Mouse (Mus musculus): Measurements from ENCODE around the gene Hsf2.

DNA sequence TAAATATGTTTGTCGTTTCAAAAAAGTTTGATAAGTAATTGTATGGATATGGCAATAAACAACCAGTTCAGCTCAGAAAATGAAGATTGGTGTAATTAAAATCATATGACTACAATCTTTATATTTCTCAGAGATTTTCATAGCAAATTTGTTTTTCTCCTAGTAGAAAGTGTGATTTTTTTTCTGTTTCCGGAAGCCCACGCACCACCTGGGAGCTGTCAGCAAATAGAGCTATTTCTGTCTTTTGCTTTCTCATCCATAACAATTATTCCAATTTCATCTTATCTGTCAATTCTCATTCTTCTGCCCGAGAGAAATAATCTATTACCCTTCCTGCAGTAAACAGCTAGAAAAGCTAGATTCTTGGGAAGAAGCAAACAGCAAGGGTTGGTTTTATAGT is 63.4 kb downstream of the Hsf2 start:
- TF ChIP-seq POLR2A (IDR thresholded peaks at IDR 0.05; ENCODE audit: extremely low read depth, insufficient read depth, low read length) (no peak), CTCF (IDR thresholded peaks at IDR 0.05; ENCODE audit: extremely low read depth, insufficient read depth, low read length) (no peak)

All from cortical plate, adult 2 months (tissue).